In the genomic region with DNA sequence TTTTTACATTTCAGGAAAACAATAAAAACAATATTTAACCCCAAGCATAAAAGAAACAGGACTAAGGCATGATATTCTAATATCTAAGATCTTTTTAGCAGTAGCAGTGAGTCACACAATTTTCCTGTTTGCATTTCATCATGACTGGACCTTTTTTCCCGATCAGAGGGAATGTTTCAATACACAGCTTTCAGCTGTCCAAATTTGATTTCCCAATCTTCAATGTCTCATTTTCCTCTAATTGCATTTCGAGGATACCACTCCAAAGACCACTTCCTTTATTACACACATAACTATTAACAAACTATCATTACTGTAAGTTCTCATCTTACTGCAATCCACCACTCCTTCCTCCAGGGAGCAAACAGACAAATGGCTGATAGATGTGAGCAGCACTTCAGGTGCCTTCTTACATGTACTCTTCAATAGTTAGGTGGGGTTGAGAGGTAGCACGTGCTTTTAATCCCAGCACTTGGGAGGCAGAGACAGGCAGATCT, we compare ENCODE assay signal across 26 mouse cellular contexts. TPM values are rescaled to one million over a fixed set of nuclear protein-coding genes. Genes with fewer than 3 reads are reported as not detected.
"Had no signal": no experiment of that assay in that cellular context is flagged by ENCODE, and none has a peak within 500 bp of the region (broad histone marks: within the 10 kb centered on the region; RNA-seq: fewer than 3 reads in every experiment).

No protein-coding gene starts in this region.

- H3K4me1 ChIP-seq: heart, embryonic 13.5 days; heart, embryonic 15.5 days; hindbrain, embryonic 13.5 days; hindbrain, embryonic 15.5 days; kidney, embryonic 15.5 days; limb, embryonic 13.5 days; limb, embryonic 15.5 days; liver, embryonic 12.5 days had no signal

- H3K27ac ChIP-seq: gastrocnemius, adult 2 months; heart, adult 2 months; heart, embryonic 13.5 days; heart, embryonic 15.5 days; hindbrain, embryonic 13.5 days; hindbrain, embryonic 15.5 days; hindbrain, postnatal 0 days; kidney, embryonic 15.5 days; kidney, postnatal 0 days; limb, embryonic 13.5 days; limb, embryonic 15.5 days; liver, embryonic 12.5 days had no signal

- DNase-seq: gastrocnemius, adult 2 months; gastrocnemius, postnatal 10 days; gastrocnemius, postnatal 25 days; heart, adult 11 months; heart, adult 2 months; heart, postnatal 14 days; heart, postnatal 36 days; kidney, adult 9 months; kidney, postnatal 14 days; kidney, postnatal 36 days; layer of hippocampus, adult 9-11 months; layer of hippocampus, postnatal 36 days; left cerebral cortex, postnatal 4 days had no signal

- ATAC-seq: hindbrain, postnatal 0 days; intestine, embryonic 16.5 days; liver, embryonic 12.5 days had no signal

- H3K9me3 ChIP-seq: heart, embryonic 13.5 days; heart, embryonic 15.5 days; hindbrain, embryonic 13.5 days; hindbrain, embryonic 15.5 days; kidney, embryonic 15.5 days; limb, embryonic 13.5 days; limb, embryonic 15.5 days; liver, embryonic 12.5 days had no signal

- H3K4me2 ChIP-seq: heart, embryonic 11.5 days; heart, embryonic 13.5 days; heart, embryonic 15.5 days; hindbrain, embryonic 13.5 days; hindbrain, embryonic 15.5 days; kidney, embryonic 15.5 days; limb, embryonic 13.5 days; limb, embryonic 15.5 days; liver, embryonic 12.5 days had no signal

- H3K27me3 ChIP-seq: heart, embryonic 13.5 days; heart, embryonic 15.5 days; hindbrain, embryonic 13.5 days; hindbrain, embryonic 15.5 days; kidney, embryonic 15.5 days; limb, embryonic 13.5 days; limb, embryonic 15.5 days; liver, embryonic 12.5 days had no signal

- H3K9ac ChIP-seq: heart, embryonic 13.5 days; heart, embryonic 15.5 days; hindbrain, embryonic 13.5 days; hindbrain, embryonic 15.5 days; kidney, embryonic 15.5 days; limb, embryonic 13.5 days; limb, embryonic 15.5 days; liver, embryonic 12.5 days had no signal

- H3K36me3 ChIP-seq: heart, embryonic 13.5 days; heart, embryonic 15.5 days; hindbrain, embryonic 13.5 days; hindbrain, embryonic 15.5 days; kidney, embryonic 15.5 days; limb, embryonic 13.5 days; limb, embryonic 15.5 days; liver, embryonic 12.5 days had no signal

- H3K4me3 ChIP-seq: gastrocnemius, adult 2 months; heart, adult 2 months; heart, embryonic 13.5 days; heart, embryonic 15.5 days; hindbrain, embryonic 13.5 days; hindbrain, embryonic 15.5 days; kidney, embryonic 15.5 days; limb, embryonic 13.5 days; limb, embryonic 15.5 days; liver, embryonic 12.5 days had no signal

RNA-seq across cellular contexts. Expression of a gene that starts 33.4 kb away (rescaled TPM):
- total RNA-seq: hematopoietic stem cell, adult 5-6 weeks had no signal
